Mouse (Mus musculus) limb, embryonic 15.5 days (tissue): ENCODE measurements around the gene Plce1. TPM values are rescaled to one million over a fixed set of nuclear protein-coding genes. Genes with fewer than 3 reads are reported as not detected.

Experiments used
- ATAC-seq: fragments of 200-750 bp; cut with Nextera tagmentation; 2 replicates; pipeline ENCODE4 v1.8.0; 2017; ENCODE audit warnings: low read depth, moderate TSS enrichment; ENCODE audit not compliant: insufficient number of reproducible peaks, low FRiP score, low TSS enrichment
- H3K27ac ChIP-seq: fragments of 300-500 bp; sonication (generic); 2 replicates; pipeline ENCODE4 v1.5.1; 2015; ENCODE audit warnings: moderate library complexity, mild to moderate bottlenecking, inconsistent platforms
- H3K27me3 ChIP-seq: fragments of 300-500 bp; sonication (generic); 2 replicates; pipeline ENCODE4 v1.6.1; 2015; ENCODE audit warnings: inconsistent platforms
- H3K36me3 ChIP-seq: fragments of 300-500 bp; sonication (generic); 2 replicates; pipeline ENCODE4 v1.6.1; 2015; ENCODE audit warnings: inconsistent platforms
- H3K4me1 ChIP-seq: fragments of 300-500 bp; sonication (generic); 2 replicates; pipeline ENCODE4 v1.6.1; 2015; ENCODE audit warnings: inconsistent platforms
- H3K4me2 ChIP-seq: fragments of 300-500 bp; sonication (generic); 2 replicates; pipeline ENCODE4 v1.6.1; 2015; ENCODE audit warnings: mild to moderate bottlenecking, inconsistent platforms
- H3K4me3 ChIP-seq: fragments of 300-500 bp; sonication (generic); 2 replicates; pipeline ENCODE4 v1.5.1; 2015; ENCODE audit warnings: mild to moderate bottlenecking, inconsistent platforms
- H3K9ac ChIP-seq: fragments of 300-500 bp; sonication (generic); 2 replicates; pipeline ENCODE4 v1.6.1; 2015; ENCODE audit warnings: inconsistent platforms
- H3K9me3 ChIP-seq: fragments of 300-500 bp; sonication (generic); 2 replicates; pipeline ENCODE4 v1.6.1; 2016; ENCODE audit warnings: inconsistent platforms
- WGBS: fragments of 180-500 bp; shearing (Covaris S2); methylation state at CpG from one replicate; pipeline ENCODE4 v1.1.7; 2015; 5-methylcytosine and 5-hydroxymethylcytosine counted together
- polyA plus RNA-seq: library from polyadenylated mRNA; unstranded; fragments of >200 nt; fragmentation: Nextera tagmentation; extraction: Ambion mirVana; gene quantifications from 2 replicates; pipeline ENCODE4 v1.2.1, GENCODE M21; 2015

Plce1 gene
- polyA plus RNA-seq, 1 experiment from 2014 or later = 8.2 TPM

DNA sequence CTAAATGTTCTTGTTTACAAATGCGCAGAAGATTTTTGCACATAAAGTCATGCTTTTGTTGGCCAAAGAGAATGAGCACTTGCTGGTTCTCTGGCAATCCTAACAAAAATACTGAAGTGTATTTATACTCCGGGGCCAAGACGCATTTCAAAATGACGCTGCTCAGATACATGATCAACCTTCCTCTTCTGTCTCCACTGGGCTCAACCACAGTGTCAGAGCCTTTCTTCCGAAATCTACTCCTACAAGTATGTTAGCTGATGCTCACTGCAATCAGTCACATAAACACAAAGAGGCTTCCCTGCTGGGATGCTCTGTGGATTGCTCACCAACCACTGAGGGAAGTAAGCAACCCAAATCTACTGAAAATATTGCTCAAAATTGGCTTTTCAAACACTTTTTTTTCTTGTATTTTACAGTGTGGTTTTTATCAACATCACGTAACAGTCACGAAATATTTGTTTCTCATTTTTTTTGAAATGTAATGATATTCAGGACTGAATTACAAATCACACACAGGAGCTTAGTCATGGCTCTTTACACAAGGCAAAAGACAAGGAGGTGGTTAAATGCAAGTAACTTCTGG lies 191.2 kb downstream of the Plce1 start:
- no peak overlapping the region for H3K9ac ChIP-seq
- 83% methylated on average over 7 of the region's 7 CpGs for WGBS
- no peaks in the 10 kb centered on the region for H3K36me3 ChIP-seq
- H3K4me2 ChIP-seq = no peak overlapping the region
- H3K4me3 ChIP-seq = no peak overlapping the region
- ATAC-seq = no peak
- H3K27me3 ChIP-seq = no peaks in the 10 kb centered on the region
- no peaks in the 10 kb centered on the region for H3K4me1 ChIP-seq
- H3K9me3 ChIP-seq = no peaks in the 10 kb centered on the region
- H3K27ac ChIP-seq = no peak overlapping the region

DNA sequence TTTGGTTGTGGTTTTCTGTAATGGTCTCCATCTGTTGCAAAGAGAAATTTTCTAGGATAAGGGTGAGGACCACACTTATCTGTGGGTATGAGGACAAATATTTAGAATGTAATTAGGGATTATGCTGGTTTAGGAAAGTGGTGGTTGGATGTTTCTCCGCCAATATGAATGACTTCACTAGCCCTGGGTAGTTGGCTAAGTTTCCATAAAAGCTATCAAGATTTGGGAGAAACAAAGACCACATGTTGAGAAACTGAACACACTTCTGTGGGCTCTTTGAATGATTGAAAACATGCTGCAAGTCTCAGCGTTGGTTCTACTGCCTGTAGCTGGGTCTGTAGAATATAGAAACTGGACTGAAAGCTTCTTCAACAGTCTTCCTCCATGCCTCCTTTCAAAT lies 193.0 kb downstream of the Plce1 start:
- no peaks in the 10 kb centered on the region for H3K36me3 ChIP-seq
- no peak overlapping the region for H3K4me3 ChIP-seq
- H3K9ac ChIP-seq = no peak overlapping the region
- H3K4me1 ChIP-seq = no peaks in the 10 kb centered on the region
- no peaks in the 10 kb centered on the region for H3K9me3 ChIP-seq
- WGBS = 42% methylated on average over 2 of the region's 2 CpGs
- no peaks in the 10 kb centered on the region for H3K27me3 ChIP-seq
- no peak overlapping the region for H3K4me2 ChIP-seq
- ATAC-seq = no peak
- no peak overlapping the region for H3K27ac ChIP-seq

DNA sequence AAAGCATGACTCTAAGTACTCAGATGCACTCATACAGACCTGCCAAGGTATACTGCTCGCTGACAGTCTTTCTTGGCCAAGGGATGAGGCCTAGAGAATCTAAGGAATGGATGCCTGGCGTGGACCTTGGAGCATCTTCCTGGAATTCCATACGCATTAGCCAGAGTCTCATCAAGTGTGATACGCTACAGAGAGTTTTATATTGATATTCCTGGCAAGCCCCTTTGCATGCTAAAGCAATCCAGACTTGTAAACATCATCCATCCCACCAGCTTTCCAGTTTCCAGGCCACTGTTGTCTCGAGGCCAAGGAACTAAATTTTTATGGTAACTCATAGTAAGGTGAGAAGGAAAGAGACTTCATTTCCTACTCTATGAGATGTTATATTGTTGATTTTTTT lies 197.7 kb downstream of the Plce1 start:
- Histone ChIP-seq H3K4me2 (no peak overlapping the region), H3K27me3 (no peaks in the 10 kb centered on the region), H3K9ac (no peak overlapping the region), H3K36me3 (no peaks in the 10 kb centered on the region), H3K4me3 (no peak overlapping the region), H3K4me1 (0 out of 2 replicates have a peak, but pooled peaks cover 3% of the 10 kb centered on the region), H3K27ac (no peak overlapping the region), H3K9me3 (no peaks in the 10 kb centered on the region)
- ATAC-seq = peak; percentile 75; the same call in 1 of the 2 replicates
- 63% methylated on average over 5 of the region's 5 CpGs for WGBS

DNA sequence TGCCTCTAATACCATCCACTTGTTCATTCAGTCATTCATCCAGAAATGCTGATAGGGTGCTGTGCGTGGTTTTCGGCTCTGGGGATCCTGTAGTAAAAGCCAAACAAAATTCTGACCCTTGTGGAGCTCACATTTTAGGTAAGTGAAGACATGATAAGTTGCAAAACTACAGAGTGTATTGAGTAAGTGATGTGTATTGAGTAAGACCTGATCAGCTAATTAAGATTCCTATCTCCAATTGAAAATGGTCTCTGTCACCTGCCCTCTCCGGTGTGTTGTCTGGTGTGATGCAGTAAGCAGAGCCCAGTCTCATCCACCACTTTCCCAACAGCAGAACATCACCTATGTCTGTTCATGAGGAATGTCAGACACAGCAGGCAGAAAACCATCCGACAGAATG lies 198.6 kb downstream of the Plce1 start:
- Histone ChIP-seq H3K36me3 (no peaks in the 10 kb centered on the region), H3K4me3 (no peak overlapping the region), H3K4me1 (0 out of 2 replicates have a peak, but pooled peaks cover 4% of the 10 kb centered on the region), H3K9me3 (no peaks in the 10 kb centered on the region), H3K4me2 (no peak overlapping the region), H3K27me3 (no peaks in the 10 kb centered on the region), H3K27ac (no peak overlapping the region), H3K9ac (no peak overlapping the region)
- no peak for ATAC-seq
- WGBS = 87% methylated on average over 4 of the region's 4 CpGs

DNA sequence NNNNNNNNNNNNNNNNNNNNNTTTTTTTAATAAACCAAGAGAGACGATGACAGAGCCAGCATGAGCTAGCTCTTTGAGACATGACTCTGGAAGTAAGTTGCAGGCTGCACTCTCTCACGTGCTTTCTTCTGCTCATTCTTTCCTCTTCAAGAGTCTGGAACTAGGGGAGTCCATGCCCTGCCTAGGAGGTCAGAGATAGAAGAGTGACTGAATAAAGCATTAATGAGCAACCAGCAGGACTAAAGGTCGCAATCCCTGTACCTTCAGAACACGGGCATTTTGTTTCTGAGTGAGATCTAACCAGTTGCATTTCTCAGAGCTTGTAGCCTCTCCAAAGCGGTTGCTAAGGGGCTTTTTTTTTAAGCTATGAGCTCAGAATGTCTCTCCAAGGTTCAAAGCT lies 206.4 kb downstream of the Plce1 start:
- Histone ChIP-seq H3K36me3 (no peaks in the 10 kb centered on the region), H3K27me3 (no peaks in the 10 kb centered on the region), H3K9me3 (no peaks in the 10 kb centered on the region), H3K4me2 (no peak overlapping the region), H3K9ac (no peak overlapping the region), H3K4me3 (no peak overlapping the region), H3K4me1 (0 out of 2 replicates have a peak, but pooled peaks cover 7% of the 10 kb centered on the region), H3K27ac (no peak overlapping the region)
- WGBS = 64% methylated on average over 5 of the region's 5 CpGs
- no peak for ATAC-seq

DNA sequence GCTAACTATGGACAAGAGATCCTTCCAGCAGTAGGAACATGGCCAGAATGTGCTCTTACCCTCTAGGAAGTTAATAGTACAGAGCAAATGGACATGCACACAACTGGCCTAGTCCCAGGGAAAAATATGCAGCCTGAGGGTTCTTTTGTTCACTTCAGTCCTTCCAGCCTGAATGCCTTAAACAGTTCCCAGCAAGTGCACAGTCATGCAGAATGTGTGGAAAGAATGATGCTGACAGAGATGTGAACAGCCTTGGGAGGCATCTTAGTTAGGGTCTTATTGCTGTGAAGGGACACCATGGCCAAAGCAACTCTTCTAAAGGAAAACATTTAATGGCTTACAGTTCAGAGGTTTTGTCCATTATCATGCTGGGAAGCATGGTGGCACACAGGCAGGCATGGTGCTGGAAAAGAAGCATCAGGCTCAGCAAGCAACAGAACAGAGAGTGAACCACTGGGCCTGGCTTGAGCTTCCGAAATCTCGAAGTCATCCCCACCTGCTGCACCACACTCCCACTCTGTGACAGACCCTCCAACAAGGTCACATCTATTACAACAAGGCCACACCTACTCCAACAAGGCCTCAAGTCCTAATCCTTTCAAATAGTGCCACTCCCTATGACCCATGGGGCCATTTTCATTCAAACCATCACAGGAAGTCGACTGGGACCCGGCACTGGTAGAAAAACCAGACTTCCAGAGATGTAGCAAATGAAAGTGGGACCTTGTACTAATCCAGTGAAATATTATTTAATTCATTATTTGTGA lies 208.0 kb downstream of the Plce1 start:
- 89% methylated on average over 4 of the region's 4 CpGs for WGBS
- Histone ChIP-seq H3K27ac (no peak overlapping the region), H3K9me3 (no peaks in the 10 kb centered on the region), H3K9ac (no peak overlapping the region), H3K4me2 (no peak overlapping the region), H3K4me3 (no peak overlapping the region), H3K4me1 (0 out of 2 replicates have a peak, but pooled peaks cover 3% of the 10 kb centered on the region), H3K27me3 (no peaks in the 10 kb centered on the region), H3K36me3 (no peaks in the 10 kb centered on the region)
- no peak for ATAC-seq

DNA sequence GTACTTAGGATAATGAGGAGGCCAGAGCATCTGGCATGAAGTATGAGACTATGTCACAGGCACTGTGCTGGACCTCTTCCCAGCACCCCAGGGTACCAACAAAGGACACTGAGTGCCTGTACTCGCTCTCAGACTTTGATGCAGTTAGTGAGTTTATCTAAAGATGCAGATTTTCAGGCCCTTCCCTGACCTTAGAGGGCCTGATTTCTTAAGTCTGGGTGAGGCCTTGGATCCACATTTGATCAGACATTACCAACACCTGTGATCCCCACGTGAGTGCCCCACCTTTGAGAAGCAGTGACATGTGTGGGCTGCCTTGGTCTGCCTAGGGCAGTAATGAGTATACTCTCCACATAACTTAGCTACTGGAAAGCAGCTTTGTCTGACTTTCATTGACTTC lies 209.4 kb downstream of the Plce1 start:
- 66% methylated on average over 2 of the region's 2 CpGs for WGBS

DNA sequence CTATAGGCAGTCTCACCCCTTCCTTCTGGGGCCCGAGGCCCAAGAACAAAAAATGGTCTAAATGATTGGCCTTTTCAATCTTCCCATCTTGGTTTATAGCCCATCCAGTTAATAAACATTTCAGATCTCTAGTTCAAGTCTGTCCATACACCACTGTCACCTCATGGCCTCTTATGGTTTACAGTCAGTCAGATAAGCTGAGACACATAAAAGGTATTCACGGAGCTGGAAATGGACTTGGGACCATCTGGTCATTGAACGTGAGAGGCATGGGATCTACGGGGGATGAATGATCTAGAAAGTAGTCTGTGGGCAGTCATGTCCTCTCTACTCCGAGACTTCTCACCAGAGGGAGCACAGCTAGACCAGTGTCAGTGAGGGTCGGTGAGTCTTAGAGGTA lies 210.6 kb downstream of the Plce1 start:
- H3K4me1 ChIP-seq = no peaks in the 10 kb centered on the region
- H3K4me2 ChIP-seq = no peak overlapping the region
- H3K4me3 ChIP-seq = no peak overlapping the region
- no peaks in the 10 kb centered on the region for H3K36me3 ChIP-seq
- WGBS = 88% methylated on average over 6 of the region's 6 CpGs
- no peak overlapping the region for H3K9ac ChIP-seq
- H3K9me3 ChIP-seq = no peaks in the 10 kb centered on the region
- H3K27ac ChIP-seq = no peak overlapping the region
- no peaks in the 10 kb centered on the region for H3K27me3 ChIP-seq
- ATAC-seq = no peak

More for the DNA sequence above, 209.4 kb downstream of the Plce1 start:
- H3K27ac ChIP-seq = no peak overlapping the region
- 0 out of 2 replicates have a peak, but pooled peaks cover 3% of the 10 kb centered on the region for H3K4me1 ChIP-seq
- no peak overlapping the region for H3K4me3 ChIP-seq
- H3K4me2 ChIP-seq = no peak overlapping the region
- H3K9ac ChIP-seq = no peak overlapping the region
- no peaks in the 10 kb centered on the region for H3K27me3 ChIP-seq
- no peaks in the 10 kb centered on the region for H3K9me3 ChIP-seq
- no peak for ATAC-seq
- no peaks in the 10 kb centered on the region for H3K36me3 ChIP-seq

DNA sequence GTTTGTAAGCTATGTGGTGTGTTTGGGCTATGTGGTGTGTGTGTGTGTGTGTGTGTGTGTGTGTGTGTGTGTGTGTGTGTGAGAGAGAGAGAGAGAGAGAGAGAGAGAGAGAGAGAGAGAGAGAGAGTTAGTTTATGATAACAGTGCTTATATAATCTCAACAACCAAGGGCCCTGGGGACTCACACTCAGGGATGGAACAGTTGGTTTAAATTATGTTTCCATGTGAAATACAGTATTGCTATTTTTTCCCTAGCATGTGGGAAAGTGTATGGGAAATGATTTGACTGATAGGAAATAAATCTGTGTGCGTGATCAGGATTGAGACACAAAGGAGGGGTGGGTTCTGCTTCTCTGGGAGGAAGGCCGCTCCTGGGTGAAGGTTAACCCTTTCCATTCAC lies 212.4 kb downstream of the Plce1 start:
- H3K4me3 ChIP-seq = no peak overlapping the region
- no peak overlapping the region for H3K27ac ChIP-seq
- WGBS = 25% methylated on average over 2 of the region's 2 CpGs
- H3K36me3 ChIP-seq = no peaks in the 10 kb centered on the region
- no peak for ATAC-seq
- H3K9me3 ChIP-seq = no peaks in the 10 kb centered on the region
- H3K4me1 ChIP-seq = no peaks in the 10 kb centered on the region
- H3K27me3 ChIP-seq = no peaks in the 10 kb centered on the region
- H3K4me2 ChIP-seq = no peak overlapping the region
- no peak overlapping the region for H3K9ac ChIP-seq

DNA sequence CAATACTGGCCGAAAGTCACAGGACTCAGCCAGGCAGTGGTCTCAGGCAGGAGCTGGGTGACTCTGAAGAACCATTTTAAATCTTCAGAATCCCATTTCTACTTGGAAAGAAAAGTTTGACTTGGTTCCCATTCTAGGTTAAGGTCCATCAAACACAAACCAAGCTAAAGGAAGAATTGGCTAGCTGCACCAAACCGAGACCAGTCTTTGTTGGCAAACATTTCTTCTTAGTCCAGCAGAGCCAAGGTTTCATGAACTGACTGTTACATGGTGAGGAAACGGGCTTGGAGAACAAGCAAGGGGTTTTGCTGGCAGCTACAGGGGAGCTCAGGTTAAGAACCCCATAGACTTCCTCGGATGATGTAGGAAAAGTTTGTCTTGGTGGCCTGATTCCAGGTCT lies 212.9 kb downstream of the Plce1 start:
- H3K4me2 ChIP-seq = no peak overlapping the region
- H3K27ac ChIP-seq = peak overlapping the region; percentile 14; the same call in 1 of the 2 replicates
- ATAC-seq = no peak
- WGBS = 70% methylated on average over 4 of the region's 4 CpGs
- H3K36me3 ChIP-seq = no peaks in the 10 kb centered on the region
- H3K4me3 ChIP-seq = no peak overlapping the region
- H3K27me3 ChIP-seq = no peaks in the 10 kb centered on the region
- no peaks in the 10 kb centered on the region for H3K4me1 ChIP-seq
- H3K9ac ChIP-seq = no peak overlapping the region
- no peaks in the 10 kb centered on the region for H3K9me3 ChIP-seq

DNA sequence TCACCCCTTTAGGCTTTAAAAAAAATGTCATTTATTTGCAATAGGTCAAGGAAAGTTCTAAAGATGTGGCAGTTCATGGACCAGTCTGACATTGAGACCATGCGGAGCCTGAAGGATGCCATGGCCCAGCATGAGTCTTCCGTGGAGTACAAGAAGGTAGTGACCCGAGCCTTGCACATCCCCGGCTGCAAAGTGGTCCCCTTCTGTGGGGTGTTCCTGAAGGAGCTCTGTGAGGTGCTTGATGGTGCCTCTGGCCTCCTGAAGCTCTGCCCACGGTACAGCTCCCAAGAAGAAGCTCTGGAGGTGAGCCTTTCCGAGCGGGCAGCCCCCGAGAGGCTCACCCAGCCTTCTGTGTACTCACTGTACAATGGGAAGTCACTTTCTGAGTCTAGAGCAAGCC lies 220.9 kb downstream of the Plce1 start:
- H3K4me2 ChIP-seq = no peak overlapping the region
- no peaks in the 10 kb centered on the region for H3K36me3 ChIP-seq
- no peaks in the 10 kb centered on the region for H3K9me3 ChIP-seq
- ATAC-seq = no peak
- 89% methylated on average over 8 of the region's 8 CpGs for WGBS
- no peak overlapping the region for H3K27ac ChIP-seq
- no peaks in the 10 kb centered on the region for H3K27me3 ChIP-seq
- H3K4me1 ChIP-seq = no peaks in the 10 kb centered on the region
- no peak overlapping the region for H3K9ac ChIP-seq
- H3K4me3 ChIP-seq = no peak overlapping the region

DNA sequence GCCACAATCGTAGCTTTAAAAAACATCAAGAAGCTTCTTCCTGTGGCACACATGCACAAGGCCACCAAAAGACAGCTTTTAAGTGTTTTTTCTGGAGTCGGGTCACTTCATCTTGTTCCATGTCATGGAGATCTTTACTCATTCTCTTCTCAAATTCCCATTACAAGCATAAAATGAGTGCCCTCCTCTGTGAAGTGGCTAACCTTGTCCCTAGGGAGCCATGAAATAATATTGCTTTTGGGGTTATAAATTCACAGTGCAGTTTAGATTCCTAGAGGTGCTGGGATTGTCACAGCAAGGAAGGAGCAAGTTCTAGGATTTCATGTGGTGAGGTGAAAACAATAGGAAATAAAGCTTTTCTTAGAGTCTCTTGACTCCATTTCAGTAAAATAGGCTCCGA lies 223.8 kb downstream of the Plce1 start:
- Histone ChIP-seq H3K27ac (no peak overlapping the region), H3K4me2 (no peak overlapping the region), H3K4me1 (no peaks in the 10 kb centered on the region), H3K36me3 (no peaks in the 10 kb centered on the region), H3K9ac (no peak overlapping the region), H3K4me3 (no peak overlapping the region), H3K27me3 (no peaks in the 10 kb centered on the region), H3K9me3 (no peaks in the 10 kb centered on the region)
- no peak for ATAC-seq
- WGBS = 63% methylated on average over 3 of the region's 3 CpGs
